Mouse (Mus musculus): ENCODE measurements around the gene Tnf.

Tnf gene

GRCm38 (mm10) chr17:35234903-35235302 lies 33.1 kb upstream of the Tnf start:
- peak; percentile 70 to 87 for DNase-seq (ENCODE audit: inconsistent age in 2 of 2, low spot score in 1 of 2)

- peak; percentile 17 to 49 for DNase-seq (ENCODE audit: inconsistent age in 2 of 2, low spot score in 1 of 2)
Observed at GRCm38 (mm10) chr17:35234090-35234489, 32.3 kb upstream of the Tnf start.

- DNase-seq (ENCODE audit: inconsistent age in 2 of 2, low spot score in 1 of 2) = peak; percentile 57 to 80
Observed at GRCm38 (mm10) chr17:35233114-35233980, 31.5 kb upstream of the Tnf start, which contains the start of gene Atp6v1g2. Gene Atp6v1g2, plus strand, starts transcription at chr17:35233660.

GRCm38 (mm10) chr17:35232659-35233058 lies 30.9 kb upstream of the Tnf start:
- peak in 1 of 2 experiments; percentile 49 for DNase-seq (ENCODE audit: inconsistent age in 2 of 2, low spot score in 1 of 2)

GRCm38 (mm10) chr17:35232043-35232442 lies 30.2 kb upstream of the Tnf start:
- peak; percentile 82 to 95 for DNase-seq (ENCODE audit: inconsistent age in 2 of 2, low spot score in 1 of 2)

- peak; percentile 28 to 74 for DNase-seq (ENCODE audit: inconsistent age in 2 of 2, low spot score in 1 of 2)
Observed at GRCm38 (mm10) chr17:35231022-35231421, 29.2 kb upstream of the Tnf start.

- peak in 1 of 2 experiments; percentile 64 for DNase-seq (ENCODE audit: inconsistent age in 2 of 2, low spot score in 1 of 2)
Observed at GRCm38 (mm10) chr17:35226561-35227046, 24.8 kb upstream of the Tnf start.

GRCm38 (mm10) chr17:35225456-35225855 lies 23.6 kb upstream of the Tnf start:
- peak in 1 of 2 experiments; percentile 42 for DNase-seq (ENCODE audit: inconsistent age in 2 of 2, low spot score in 1 of 2)

- no peak for DNase-seq (ENCODE audit: inconsistent age in 2 of 2, low spot score in 1 of 2)
Observed at GRCm38 (mm10) chr17:35224641-35225040, 22.8 kb upstream of the Tnf start.

GRCm38 (mm10) chr17:35222299-35222698 lies 20.5 kb upstream of the Tnf start:
- no peak for DNase-seq (ENCODE audit: inconsistent age in 2 of 2, low spot score in 1 of 2)

GRCm38 (mm10) chr17:35220156-35220952 lies 18.5 kb upstream of the Tnf start, which contains the start of gene Gm16181:
Gene Gm16181, plus strand, starts transcription at chr17:35220834.
- peak in 1 of 2 experiments; percentile 39 for DNase-seq (ENCODE audit: inconsistent age in 2 of 2, low spot score in 1 of 2)

GRCm38 (mm10) chr17:35219601-35220041 lies 17.8 kb upstream of the Tnf start:
- DNase-seq (ENCODE audit: inconsistent age in 2 of 2, low spot score in 1 of 2) = peak in 1 of 2 experiments; percentile 60

- DNase-seq (ENCODE audit: inconsistent age in 2 of 2, low spot score in 1 of 2) = peak; percentile 43 to 72
Observed at GRCm38 (mm10) chr17:35218516-35219193, 16.8 kb upstream of the Tnf start.

GRCm38 (mm10) chr17:35213071-35213470 lies 11.3 kb upstream of the Tnf start:
- DNase-seq (ENCODE audit: inconsistent age in 2 of 2, low spot score in 1 of 2) = no peak

GRCm38 (mm10) chr17:35210593-35210992 lies 8.8 kb upstream of the Tnf start:
- DNase-seq (ENCODE audit: inconsistent age in 2 of 2, low spot score in 1 of 2) = no peak

GRCm38 (mm10) chr17:35209785-35210535 lies 8.2 kb upstream of the Tnf start:
- no peak for DNase-seq (ENCODE audit: inconsistent age in 2 of 2, low spot score in 1 of 2)

- no peak for DNase-seq (ENCODE audit: inconsistent age in 2 of 2, low spot score in 1 of 2)
Observed at GRCm38 (mm10) chr17:35205380-35205769, 3.6 kb upstream of the Tnf start.

GRCm38 (mm10) chr17:35204494-35205379 lies 2.9 kb upstream of the Tnf start, which contains the start of gene Lta:
Gene Lta, minus strand, starts transcription at chr17:35205351.
- no peak for DNase-seq (ENCODE audit: inconsistent age in 2 of 2, low spot score in 1 of 2)

- DNase-seq (ENCODE audit: inconsistent age in 2 of 2, low spot score in 1 of 2) = no peak
Observed at GRCm38 (mm10) chr17:35202442-35202841, 635 bp upstream of the Tnf start.
